Mouse (Mus musculus): ENCODE measurements around the gene Zfp950.

DNA sequence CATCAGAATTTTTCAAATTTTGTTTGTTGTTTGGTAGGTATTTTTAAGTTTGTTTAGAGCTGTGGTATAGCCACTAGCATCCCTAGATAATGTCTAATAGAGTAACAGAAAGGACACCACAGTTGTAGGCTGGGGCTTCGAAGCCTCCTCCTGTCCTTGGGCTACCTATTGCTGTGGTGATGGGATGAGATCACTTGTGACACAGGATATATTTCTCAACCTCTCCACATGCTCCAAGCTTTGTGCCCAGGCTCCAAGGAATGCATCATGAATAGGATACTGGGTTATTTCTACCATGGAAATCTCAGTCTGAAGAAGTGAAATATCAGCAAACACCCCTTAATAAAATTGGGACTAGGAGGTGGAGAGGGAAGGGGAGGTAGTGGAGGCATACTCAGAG is 52.9 kb downstream of the Zfp950 start:
- TF ChIP-seq CTCF (IDR thresholded peaks at IDR 0.05; ENCODE audit: low read depth, low read length) (no peak), GATA1 (IDR thresholded peaks at IDR 0.05; ENCODE audit: borderline replicate concordance, low read length) (no peak), TAL1 (conservative IDR thresholded peaks at IDR 0.05; ENCODE audit: low read depth, low read length) (no peak), POLR2AphosphoS5 (IDR thresholded peaks at IDR 0.05; ENCODE audit: insufficient replicate concordance, low read depth, low read length) (no peak)

Data from G1E (cell line).